Mouse (Mus musculus) embryonic facial prominence, embryonic 14.5 days (tissue): ENCODE measurements at regions not wholly inside any gene's neighbourhood (a gene's known extent, or its start where the extent isn't known, plus 50 kb on each side); places are given as distances from the start of the nearest gene placed in this dataset.

ENCODE experiments used
- ATAC-seq: fragments of 200-750 bp; cut with Nextera tagmentation; 2 replicates; pipeline ENCODE4 v1.8.0; 2017; ENCODE audit warnings: low read depth, moderate number of reproducible peaks, moderate TSS enrichment
- DNase-seq: peaks from one replicate; pipeline ENCODE4 v3.0.0-alpha.2; 2015; ENCODE audit warnings: low spot score
- H3K27ac ChIP-seq: fragments of 300-500 bp; sonication (generic); replicated peaks from 2 replicates; pipeline ENCODE4 v1.5.1; 2014; ENCODE audit warnings: low read depth, mild to moderate bottlenecking, low read length, moderate library complexity
- H3K27me3 ChIP-seq: fragments of 300-500 bp; sonication (generic); replicated peaks from 2 replicates; pipeline ENCODE4 v1.6.1; 2014; ENCODE audit warnings: low read length; ENCODE audit not compliant: control insufficient read depth, insufficient read depth
- H3K36me3 ChIP-seq: fragments of 300-500 bp; sonication (generic); 2 replicates; pipeline ENCODE4 v1.6.1; 2014; ENCODE audit warnings: low read length, mixed read lengths; ENCODE audit not compliant: control insufficient read depth, insufficient read depth
- H3K4me1 ChIP-seq: fragments of 300-500 bp; sonication (generic); 2 replicates; pipeline ENCODE4 v1.6.1; 2014; ENCODE audit warnings: antibody characterized with exemption, low read length; ENCODE audit not compliant: control insufficient read depth, insufficient read depth
- H3K4me2 ChIP-seq: fragments of 300-500 bp; sonication (generic); 2 replicates; pipeline ENCODE4 v1.6.1; 2014; ENCODE audit warnings: low read depth, mild to moderate bottlenecking, low read length, moderate library complexity, mixed read lengths
- H3K4me3 ChIP-seq: fragments of 300-500 bp; sonication (generic); 2 replicates; pipeline ENCODE4 v1.5.1; 2014; ENCODE audit warnings: low read depth, mild to moderate bottlenecking, low read length
- H3K9ac ChIP-seq: fragments of 300-500 bp; sonication (generic); 2 replicates; pipeline ENCODE4 v1.6.1; 2014; ENCODE audit warnings: low read depth, mild to moderate bottlenecking, low read length, moderate library complexity, mixed read lengths
- H3K9me3 ChIP-seq: fragments of 300-500 bp; sonication (generic); 2 replicates; pipeline ENCODE4 v1.6.1; 2016; ENCODE audit warnings: low read length; ENCODE audit not compliant: control insufficient read depth
- WGBS: fragments of 180-500 bp; shearing (Covaris S2); extraction: QIAGEN DNeasy Blood & Tissue Kit; methylation state at CpG from one replicate; pipeline ENCODE4 v1.1.7; 2014; 5-methylcytosine and 5-hydroxymethylcytosine counted together

GRCm38 (mm10) chr5:120281840-120282565 lies 149.5 kb upstream of the Lhx5 start:
- WGBS: 25% methylated on average over 18 of the region's 18 CpGs

GRCm38 (mm10) chr5:120284625-120285024 lies 146.9 kb upstream of the Lhx5 start:
- H3K27me3 ChIP-seq: peaks cover 61% of the 10 kb centered on the region
- H3K4me3 ChIP-seq: no peak overlapping the region
- WGBS: 50% methylated on average over 7 of the region's 8 CpGs
- H3K36me3 ChIP-seq: no peaks in the 10 kb centered on the region
- H3K4me2 ChIP-seq: no peak overlapping the region
- ATAC-seq (no peak), DNase-seq (no peak)
- H3K9ac ChIP-seq: no peak overlapping the region
- H3K4me1 ChIP-seq: no peaks in the 10 kb centered on the region
- peaks cover 1% of the 10 kb centered on the region for H3K9me3 ChIP-seq
- H3K27ac ChIP-seq: no peak overlapping the region

More at GRCm38 (mm10) chr5:120281840-120282565, 149.5 kb upstream of the Lhx5 start:
- Histone ChIP-seq H3K36me3 (no peaks in the 10 kb centered on the region), H3K4me1 (no peaks in the 10 kb centered on the region), H3K4me3 (no peak overlapping the region), H3K9me3 (no peaks in the 10 kb centered on the region), H3K27ac (no peak overlapping the region), H3K27me3 (peaks cover 59% of the 10 kb centered on the region), H3K9ac (no peak overlapping the region), H3K4me2 (no peak overlapping the region)
- no peak for ATAC-seq
- no peak for DNase-seq

GRCm38 (mm10) chr5:120285036-120285435 lies 146.5 kb upstream of the Lhx5 start:
- H3K9ac ChIP-seq: no peak overlapping the region
- DNase-seq (no peak), ATAC-seq (no peak)
- no peak overlapping the region for H3K4me3 ChIP-seq
- H3K36me3 ChIP-seq: no peaks in the 10 kb centered on the region
- H3K9me3 ChIP-seq: peaks cover 4% of the 10 kb centered on the region
- peaks cover 57% of the 10 kb centered on the region for H3K27me3 ChIP-seq
- no peaks in the 10 kb centered on the region for H3K4me1 ChIP-seq
- H3K4me2 ChIP-seq: no peak overlapping the region
- no peak overlapping the region for H3K27ac ChIP-seq
- WGBS: 50% methylated on average over 9 of the region's 9 CpGs

- no peak overlapping the region for H3K27ac ChIP-seq
- H3K27me3 ChIP-seq: peaks cover 40% of the 10 kb centered on the region
- no peak for ATAC-seq
- H3K9me3 ChIP-seq: peaks cover 9% of the 10 kb centered on the region
- WGBS: 69% methylated on average over 4 of the region's 4 CpGs
- H3K4me2 ChIP-seq: no peak overlapping the region
- H3K36me3 ChIP-seq: no peaks in the 10 kb centered on the region
- H3K9ac ChIP-seq: no peak overlapping the region
- no peak overlapping the region for H3K4me3 ChIP-seq
- no peaks in the 10 kb centered on the region for H3K4me1 ChIP-seq
- no peak for DNase-seq
Observed at GRCm38 (mm10) chr5:120286787-120287186, 144.7 kb upstream of the Lhx5 start.

GRCm38 (mm10) chr5:120288036-120288684 lies 143.3 kb upstream of the Lhx5 start:
- peaks cover 9% of the 10 kb centered on the region for H3K9me3 ChIP-seq
- no peak overlapping the region for H3K4me3 ChIP-seq
- no peaks in the 10 kb centered on the region for H3K36me3 ChIP-seq
- ATAC-seq: no peak; the same call in 1 of the 2 replicates
- H3K27me3 ChIP-seq: peaks cover 33% of the 10 kb centered on the region
- no peaks in the 10 kb centered on the region for H3K4me1 ChIP-seq
- H3K9ac ChIP-seq: no peak overlapping the region
- H3K27ac ChIP-seq: no peak overlapping the region
- 8% methylated on average over 23 of the region's 23 CpGs for WGBS
- DNase-seq: peak; percentile 35
- peak overlapping the region; percentile 13; the same call in 1 of the 2 replicates for H3K4me2 ChIP-seq

- no peak overlapping the region for H3K9ac ChIP-seq
- H3K4me3 ChIP-seq: no peak overlapping the region
- DNase-seq (no peak), ATAC-seq (no peak)
- H3K9me3 ChIP-seq: peaks cover 8% of the 10 kb centered on the region
- H3K4me1 ChIP-seq: no peaks in the 10 kb centered on the region
- WGBS: 44% methylated on average over 16 of the region's 16 CpGs
- no peaks in the 10 kb centered on the region for H3K36me3 ChIP-seq
- no peak overlapping the region for H3K4me2 ChIP-seq
- peaks cover 30% of the 10 kb centered on the region for H3K27me3 ChIP-seq
- H3K27ac ChIP-seq: no peak overlapping the region
Observed at GRCm38 (mm10) chr5:120294526-120295078, 136.9 kb upstream of the Lhx5 start.

- no peaks in the 10 kb centered on the region for H3K9me3 ChIP-seq
- H3K9ac ChIP-seq: no peak overlapping the region
- H3K4me2 ChIP-seq: no peak overlapping the region
- H3K4me1 ChIP-seq: no peaks in the 10 kb centered on the region
- ATAC-seq (no peak), DNase-seq (peak; percentile 34)
- H3K27ac ChIP-seq: no peak overlapping the region
- H3K27me3 ChIP-seq: peaks cover 56% of the 10 kb centered on the region
- no peaks in the 10 kb centered on the region for H3K36me3 ChIP-seq
- 9% methylated on average over 10 of the region's 10 CpGs for WGBS
- H3K4me3 ChIP-seq: no peak overlapping the region
Observed at GRCm38 (mm10) chr5:120297190-120297589, 134.3 kb upstream of the Lhx5 start.

GRCm38 (mm10) chr5:120297665-120298282 lies 133.7 kb upstream of the Lhx5 start:
- no peak for DNase-seq
- WGBS: 56% methylated on average over 3 of the region's 3 CpGs
- Histone ChIP-seq H3K4me2 (no peak overlapping the region), H3K36me3 (no peaks in the 10 kb centered on the region), H3K27ac (no peak overlapping the region), H3K4me3 (no peak overlapping the region), H3K4me1 (no peaks in the 10 kb centered on the region), H3K9me3 (no peaks in the 10 kb centered on the region), H3K9ac (no peak overlapping the region), H3K27me3 (peaks cover 62% of the 10 kb centered on the region)
- ATAC-seq: no peak
